Mouse (Mus musculus) thymus, adult 2 months (tissue): Measurements from ENCODE around the gene Mapkapk2. TPM values are rescaled to one million over a fixed set of nuclear protein-coding genes. Genes with fewer than 3 reads are reported as not detected.

Source experiments
- DNase-seq: peaks from one replicate; pipeline ENCODE4 v3.0.0; 2021
- H3K27ac ChIP-seq: fragments of 200-500 bp; 2 replicates; pipeline ENCODE4 v1.5.1; 2012; ENCODE audit warnings: low read length, control low read depth; ENCODE audit not compliant: control insufficient read depth, insufficient read depth
- H3K27me3 ChIP-seq: fragments of 200-500 bp; 2 replicates; pipeline ENCODE4 v1.6.1; 2012; ENCODE audit warnings: mild to moderate bottlenecking, low read length, moderate library complexity, mixed read lengths; ENCODE audit not compliant: control insufficient read depth, insufficient read depth
- H3K36me3 ChIP-seq: fragments of 200-500 bp; 2 replicates; pipeline ENCODE4 v1.6.1; 2012; ENCODE audit warnings: mild to moderate bottlenecking, low read length, moderate library complexity; ENCODE audit not compliant: control insufficient read depth, insufficient read depth
- H3K4me1 ChIP-seq: fragments of 200-500 bp; replicated peaks from 2 replicates; pipeline ENCODE4 v1.6.1; 2012; ENCODE audit warnings: low read length; ENCODE audit not compliant: control insufficient read depth, insufficient read depth
- H3K4me3 ChIP-seq: fragments of 200-500 bp; 2 replicates; pipeline ENCODE4 v1.5.1; 2012; ENCODE audit warnings: mild to moderate bottlenecking, low read length, control low read depth, moderate library complexity; ENCODE audit not compliant: control insufficient read depth, insufficient read depth
- CTCF ChIP-seq: fragments of 200-500 bp; IDR thresholded peaks from 2 replicates; pipeline ENCODE4 v1.5.1; 2012; ENCODE audit warnings: mild to moderate bottlenecking, control low read depth, low read length, moderate library complexity, borderline replicate concordance; ENCODE audit not compliant: control insufficient read depth, poor library complexity, insufficient read depth; ENCODE audit errors: extremely low read depth
- POLR2A ChIP-seq: fragments of 200-500 bp; IDR thresholded peaks from 2 replicates; pipeline ENCODE4 v1.6.1; 2012; ENCODE audit warnings: mild to moderate bottlenecking, low read length, control low read depth, moderate library complexity; ENCODE audit not compliant: control insufficient read depth, poor library complexity, insufficient read depth; ENCODE audit errors: extremely low read depth
- WGBS: fragments of 180-500 bp; shearing (Covaris S2); methylation state at CpG from one replicate; pipeline ENCODE4 v1.1.7; 2018; 5-methylcytosine and 5-hydroxymethylcytosine counted together
- polyA plus RNA-seq: library from polyadenylated mRNA; depleted of rRNA; stranded (reverse); fragments of >200 nt; gene quantifications from 2 replicates; pipeline ENCODE4 v1.2.3, GENCODE M21; 2012

Gene Mapkapk2
- polyA plus RNA-seq, 1 experiment = 69.6 TPM

- H3K36me3 ChIP-seq = no peaks in the 10 kb centered on the region
- DNase-seq = no peak
- TF ChIP-seq POLR2A (no peak), CTCF (no peak)
- no peak overlapping the region for H3K4me3 ChIP-seq
- no peak overlapping the region for H3K27ac ChIP-seq
- H3K4me1 ChIP-seq = peaks cover 7% of the 10 kb centered on the region; the same call in 1 of the 2 replicates
- no peaks in the 10 kb centered on the region for H3K27me3 ChIP-seq
- 91% methylated on average over 7 of the region's 7 CpGs for WGBS
Measured at GRCm38 (mm10) chr1:131069010-131069409, 28.6 kb downstream of the Mapkapk2 start.

- no peak overlapping the region for H3K4me3 ChIP-seq
- no peaks in the 10 kb centered on the region for H3K36me3 ChIP-seq
- DNase-seq = no peak
- peaks cover 6% of the 10 kb centered on the region; the same call in 1 of the 2 replicates for H3K4me1 ChIP-seq
- TF ChIP-seq CTCF = no peak
- TF ChIP-seq POLR2A = no peak
- no peak overlapping the region for H3K27ac ChIP-seq
- no peaks in the 10 kb centered on the region for H3K27me3 ChIP-seq
- 77% methylated on average over 10 of the region's 10 CpGs for WGBS
Measured at GRCm38 (mm10) chr1:131068011-131068727, 29.5 kb downstream of the Mapkapk2 start.

GRCm38 (mm10) chr1:131064202-131064601 is 33.4 kb downstream of the Mapkapk2 start:
- WGBS = 92% methylated on average over 6 of the region's 6 CpGs
- H3K36me3 ChIP-seq = no peaks in the 10 kb centered on the region
- no peaks in the 10 kb centered on the region for H3K27me3 ChIP-seq
- no peak overlapping the region for H3K4me3 ChIP-seq
- no peak for DNase-seq
- TF ChIP-seq POLR2A = no peak
- no peak for TF ChIP-seq CTCF
- no peak overlapping the region for H3K27ac ChIP-seq
- peaks cover 17% of the 10 kb centered on the region for H3K4me1 ChIP-seq

- Histone ChIP-seq H3K4me3 (no peak overlapping the region), H3K27me3 (no peaks in the 10 kb centered on the region), H3K4me1 (peaks cover 11% of the 10 kb centered on the region), H3K27ac (no peak overlapping the region), H3K36me3 (no peaks in the 10 kb centered on the region)
- no peak for TF ChIP-seq CTCF
- no peak for TF ChIP-seq POLR2A
- DNase-seq = no peak
- 74% methylated on average over 6 of the region's 6 CpGs for WGBS
Measured at GRCm38 (mm10) chr1:131062821-131063220, 34.8 kb downstream of the Mapkapk2 start.

- H3K27ac ChIP-seq = no peak overlapping the region
- WGBS = 88% methylated on average over 7 of the region's 7 CpGs
- no peaks in the 10 kb centered on the region for H3K27me3 ChIP-seq
- no peak for TF ChIP-seq POLR2A
- TF ChIP-seq CTCF = no peak
- peaks cover 11% of the 10 kb centered on the region for H3K4me1 ChIP-seq
- no peak overlapping the region for H3K4me3 ChIP-seq
- H3K36me3 ChIP-seq = no peaks in the 10 kb centered on the region
- no peak for DNase-seq
Measured at GRCm38 (mm10) chr1:131061740-131062254, 35.8 kb downstream of the Mapkapk2 start.

GRCm38 (mm10) chr1:131060290-131061253 is 37.1 kb downstream of the Mapkapk2 start:
- no peak overlapping the region for H3K27ac ChIP-seq
- WGBS = 49% methylated on average over 13 of the region's 13 CpGs
- no peaks in the 10 kb centered on the region; the same call in 1 of the 2 replicates for H3K36me3 ChIP-seq
- no peaks in the 10 kb centered on the region for H3K27me3 ChIP-seq
- H3K4me1 ChIP-seq = peaks cover 11% of the 10 kb centered on the region
- H3K4me3 ChIP-seq = no peak overlapping the region
- peak; percentile 52 for DNase-seq
- TF ChIP-seq POLR2A = no peak
- no peak for TF ChIP-seq CTCF
